Mouse (Mus musculus) lung, postnatal 0 days (tissue): ENCODE data around the gene Cfap77.

Experiments
- CTCF ChIP-seq: IDR thresholded peaks from 2 replicates; pipeline ENCODE4 v1.5.1; 2016; ENCODE audit warnings: antibody characterized with exemption, mild to moderate bottlenecking
- EP300 ChIP-seq: IDR thresholded peaks from 2 replicates; pipeline ENCODE4 v1.6.1; 2016; ENCODE audit warnings: antibody characterized with exemption, mild to moderate bottlenecking, control low read depth

DNA sequence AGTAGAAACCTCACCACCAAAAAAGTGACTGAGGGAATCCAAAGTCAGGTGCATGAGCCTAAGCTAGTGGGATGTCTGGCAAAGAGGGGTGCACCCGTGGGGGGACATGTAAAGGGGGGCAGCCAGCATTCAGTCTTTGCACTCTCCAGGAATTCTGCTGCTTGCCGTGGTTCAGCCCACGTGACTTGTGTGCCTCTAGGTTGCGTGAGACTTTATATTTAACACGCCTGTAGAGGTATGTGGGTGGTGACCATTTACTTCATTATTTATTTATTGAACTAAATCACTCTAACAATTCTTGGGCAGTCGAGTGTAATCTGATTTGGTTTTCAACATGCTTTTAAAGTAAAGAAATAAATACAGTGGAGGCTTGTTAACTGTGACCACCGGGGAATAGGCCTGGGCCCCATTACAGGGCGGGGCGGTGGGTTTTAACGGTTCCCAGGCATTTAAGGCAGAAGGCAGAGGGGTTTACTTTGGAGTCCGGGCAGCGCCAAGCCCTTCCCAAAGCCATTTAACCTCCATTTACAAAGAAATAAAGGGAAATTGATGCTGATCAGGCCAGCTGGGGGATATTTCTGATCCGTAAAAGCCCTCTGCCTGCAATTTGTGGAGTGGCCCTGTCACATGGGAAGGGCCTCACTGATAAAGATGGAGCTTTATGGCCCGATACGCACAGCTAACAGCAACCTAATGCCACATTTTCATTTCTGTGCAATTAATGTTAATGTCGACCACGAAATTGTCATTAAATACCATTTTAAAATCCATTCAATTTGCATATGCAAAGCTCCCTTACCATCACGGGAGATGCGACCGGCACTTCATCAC is 74.6 kb downstream of the Cfap77 start:
- TF ChIP-seq CTCF (no peak), EP300 (no peak)
